Mouse (Mus musculus): ENCODE data around the gene Gm12248.
A peak's percentile ranks its signal among the peaks of the same experiment; 100 is the strongest.

The Gm12248 gene

DNA sequence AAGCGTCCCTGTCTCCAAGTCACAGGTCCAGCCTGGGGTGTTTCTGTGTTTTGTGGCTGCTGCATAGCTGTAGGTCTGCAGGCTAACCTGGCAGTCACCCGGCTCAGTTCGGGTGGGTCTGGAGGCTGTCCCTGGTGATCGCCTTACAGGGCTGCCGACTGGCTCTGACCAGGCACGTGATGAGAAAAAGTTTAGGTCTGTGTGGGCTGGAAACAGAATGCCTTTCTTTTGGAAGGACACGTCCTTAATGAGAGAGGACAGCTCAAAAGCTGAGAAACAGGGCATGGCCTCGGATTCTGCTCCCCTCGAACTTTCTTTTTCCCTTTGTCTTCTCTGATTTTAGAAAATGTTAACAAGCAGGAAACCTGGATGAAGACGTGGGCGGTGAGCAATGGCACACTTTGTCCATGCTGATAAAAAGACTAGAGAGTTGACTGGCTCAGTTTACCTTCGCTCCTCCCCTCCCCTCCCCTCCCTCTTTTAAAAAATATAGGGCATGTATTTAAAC is at the start of gene Gm12248:
Gene Gm12248, minus strand, starts transcription at position 114 of the 508 bp plus-strand sequence.
- DNase-seq (ENCODE audit: low spot score in 2 of 2): no peak

DNA sequence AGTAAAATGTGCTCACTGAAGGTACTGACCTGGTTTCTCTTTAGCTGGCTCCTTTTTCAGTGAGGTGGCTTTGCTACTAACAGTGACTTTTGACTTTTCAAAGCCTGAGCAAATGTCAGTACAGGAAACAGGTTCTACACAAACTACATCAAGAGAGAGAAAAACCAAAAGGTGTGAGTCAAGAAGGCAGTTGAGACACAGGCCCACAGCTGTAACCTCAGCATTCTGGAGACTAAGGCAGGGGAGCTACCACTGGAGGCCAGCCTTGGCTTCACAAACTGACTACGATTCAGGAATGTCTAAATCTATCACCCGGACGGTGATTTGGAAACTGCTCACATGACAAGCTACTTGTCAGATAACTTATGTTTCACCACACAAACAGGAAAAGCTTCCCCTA is 46.5 kb upstream of the Gm12248 start:
- peak; percentile 51 to 53 for DNase-seq (ENCODE audit: low spot score in 2 of 2)

DNA sequence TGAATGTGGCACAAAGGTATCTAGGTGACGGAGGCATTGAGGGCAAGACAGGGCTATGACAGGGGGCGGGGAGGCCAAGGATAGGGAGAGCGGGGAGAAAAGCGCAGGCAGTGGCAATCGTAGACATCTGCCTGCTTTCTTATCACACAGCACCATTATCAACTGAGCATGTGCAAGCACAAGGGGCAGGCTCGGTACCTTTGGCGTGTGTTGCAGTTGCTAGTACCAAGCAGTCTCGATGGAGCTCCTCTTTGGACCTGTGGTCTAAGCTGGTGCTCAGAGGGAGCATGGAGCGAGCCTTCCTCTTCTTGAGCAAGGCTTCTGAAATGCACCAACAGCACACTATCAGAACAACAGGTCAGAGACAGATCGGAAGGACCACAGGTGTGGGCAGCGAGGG is 45.9 kb upstream of the Gm12248 start:
- DNase-seq (ENCODE audit: low spot score in 2 of 2): peak; percentile 37 to 38

DNA sequence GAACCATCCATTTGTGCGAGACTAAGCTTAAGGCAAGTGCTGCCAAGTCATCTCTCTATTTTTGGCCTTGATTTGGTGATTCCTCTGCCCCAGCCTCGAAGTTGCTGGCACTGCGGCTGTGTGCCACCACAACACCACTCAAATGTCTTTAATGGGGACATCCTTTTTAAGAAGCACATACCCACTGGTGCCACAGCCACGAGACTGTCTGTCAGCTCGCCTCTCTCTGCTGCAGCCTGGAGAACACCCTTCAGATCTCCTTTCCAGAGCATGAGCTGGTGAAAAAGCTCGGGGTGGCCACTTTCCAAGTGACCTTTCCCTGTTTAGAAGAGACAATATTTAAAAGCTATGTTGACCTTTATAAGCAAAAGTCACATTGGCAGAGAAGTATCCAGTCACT is 43.7 kb upstream of the Gm12248 start:
- DNase-seq (ENCODE audit: low spot score in 2 of 2): no peak

DNA sequence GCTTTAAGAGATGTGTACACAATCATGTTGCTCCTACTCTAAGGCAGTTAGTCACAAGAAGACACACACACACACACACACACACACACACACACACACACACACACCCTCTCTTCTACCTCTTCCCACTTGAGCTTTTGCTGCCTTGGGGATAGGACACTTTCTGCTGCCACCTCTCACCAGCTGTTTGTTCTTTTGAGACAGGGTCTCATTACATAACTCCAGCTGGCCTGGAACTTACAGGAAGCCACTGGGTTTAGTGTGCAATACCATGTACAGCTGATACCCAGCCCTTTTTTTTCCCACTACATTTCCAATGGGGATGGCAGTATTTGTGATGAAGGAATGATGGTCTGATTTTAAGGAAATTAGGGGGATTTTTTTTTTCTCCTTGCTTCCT is 42.4 kb upstream of the Gm12248 start:
- no peak for DNase-seq (ENCODE audit: low spot score in 2 of 2)

DNA sequence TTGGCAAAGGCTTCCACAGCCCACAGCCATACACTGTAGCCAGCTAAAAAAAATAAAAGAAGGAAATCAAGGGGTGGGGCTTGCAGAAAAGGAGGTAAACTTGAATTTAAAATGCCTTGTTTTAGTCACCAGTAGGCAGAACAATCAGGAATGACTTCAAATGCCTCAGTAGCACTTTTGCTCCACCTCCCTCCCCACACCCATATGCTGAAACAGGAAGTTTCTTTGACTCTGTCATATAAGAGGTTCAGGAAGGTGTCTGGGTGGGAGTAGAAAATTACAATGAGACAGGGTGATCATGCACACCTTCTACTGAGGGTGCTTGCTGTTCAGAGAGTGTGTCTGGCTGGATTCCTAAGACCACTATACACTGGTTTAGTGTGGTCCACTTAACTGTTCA is 41.9 kb upstream of the Gm12248 start:
- peak; percentile 15 to 25 for DNase-seq (ENCODE audit: low spot score in 2 of 2)

DNA sequence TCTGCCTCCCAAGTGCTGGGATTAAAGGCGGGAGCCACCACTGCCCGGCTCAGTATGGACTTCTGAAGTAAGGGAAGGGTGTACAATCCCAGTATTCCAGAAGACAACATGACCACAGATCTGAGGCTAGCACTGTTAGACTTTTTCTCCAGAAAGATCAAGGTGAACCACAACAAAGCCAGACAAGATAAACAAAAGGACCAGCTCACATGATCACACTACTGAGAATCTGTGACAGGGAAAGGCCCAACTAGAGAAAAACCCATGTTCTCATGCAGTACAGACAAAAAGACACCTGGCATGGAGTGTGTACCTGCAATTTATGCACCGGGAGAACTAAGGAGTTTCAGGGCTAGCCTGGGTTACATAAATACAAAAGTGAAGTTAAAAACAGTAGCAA is 39.1 kb upstream of the Gm12248 start:
- DNase-seq (ENCODE audit: low spot score in 2 of 2): no peak

DNA sequence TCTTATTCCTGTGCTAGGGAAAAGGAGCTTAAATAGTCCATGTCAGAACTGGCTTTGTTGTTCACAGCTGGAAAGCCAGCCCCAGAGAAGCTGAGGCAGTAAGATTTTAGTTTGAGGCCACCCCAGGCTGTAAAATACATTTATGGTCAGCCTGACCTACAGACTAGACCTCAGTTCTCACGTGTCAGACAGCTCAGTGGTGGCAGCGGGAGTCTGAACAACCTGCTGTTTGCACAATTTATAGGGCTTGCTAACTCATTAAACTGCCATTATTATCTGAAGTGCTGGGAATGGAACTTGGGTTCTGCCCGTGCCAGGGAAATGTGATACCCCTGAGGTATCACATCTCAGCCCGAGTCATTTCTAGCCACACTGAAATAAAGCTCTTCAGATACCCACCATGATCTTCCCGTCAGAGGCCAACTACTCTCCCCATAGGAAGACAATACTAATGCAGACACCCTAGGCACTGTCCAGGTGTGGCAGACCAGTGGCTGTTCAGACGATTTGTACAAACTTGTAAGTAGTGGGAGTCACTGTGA is 36.4 kb upstream of the Gm12248 start:
- no peak for DNase-seq (ENCODE audit: low spot score in 2 of 2)

DNA sequence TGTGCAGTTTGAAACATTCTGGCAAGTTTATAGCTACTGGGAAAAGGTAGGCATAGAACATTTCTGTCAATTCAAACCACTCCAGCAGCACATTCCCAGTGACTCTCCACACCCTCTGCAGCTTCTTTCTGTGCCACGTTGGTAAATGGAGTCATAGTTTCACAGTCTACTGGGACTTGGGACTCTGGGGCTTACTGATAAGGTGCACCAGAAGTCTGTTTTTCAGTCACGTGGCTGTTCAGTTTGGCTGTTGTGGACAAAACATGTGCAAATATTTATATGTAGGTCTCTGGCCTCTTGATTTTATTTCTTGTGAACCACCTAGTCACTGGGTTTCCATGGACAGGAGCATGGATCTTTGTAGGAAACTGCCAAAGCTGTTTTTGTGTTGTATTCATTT is 34.6 kb upstream of the Gm12248 start:
- DNase-seq (ENCODE audit: low spot score in 2 of 2): no peak

DNA sequence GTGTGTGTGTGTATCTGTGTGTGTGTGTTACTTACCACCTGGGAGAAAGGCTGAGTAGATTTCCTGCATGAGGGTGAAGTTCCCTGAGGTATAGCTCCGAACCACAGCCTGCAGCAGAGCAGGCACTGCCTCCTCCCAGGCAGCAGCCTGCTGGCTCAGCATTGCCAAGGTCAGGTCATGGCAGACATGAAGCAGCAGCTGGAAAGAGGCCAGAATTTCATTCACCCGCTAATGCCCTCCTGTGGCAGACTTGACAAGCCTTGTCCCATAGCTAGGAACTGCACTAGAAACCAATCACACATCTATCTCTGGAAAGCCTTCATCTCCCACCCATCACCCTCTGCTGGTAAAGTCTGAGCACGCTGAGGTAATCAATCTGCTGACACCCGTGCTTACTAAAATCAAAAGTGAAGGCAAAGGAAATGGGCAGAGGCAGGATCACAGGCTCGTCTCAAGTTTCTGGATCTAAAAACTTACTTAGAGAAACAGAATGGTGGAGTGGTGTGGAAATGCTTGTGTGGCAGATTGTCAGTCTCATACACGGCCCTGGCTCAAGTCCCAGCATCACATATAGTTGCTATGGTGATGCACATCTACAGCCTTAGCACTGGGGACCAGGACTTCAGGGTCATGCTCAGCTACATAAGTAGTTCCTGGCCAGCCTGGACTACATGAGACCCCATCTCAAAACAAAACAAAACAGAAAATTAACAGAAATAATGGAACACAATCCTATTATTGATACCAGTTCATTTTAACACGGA is 33.6 kb upstream of the Gm12248 start:
- DNase-seq (ENCODE audit: low spot score in 2 of 2): no peak

DNA sequence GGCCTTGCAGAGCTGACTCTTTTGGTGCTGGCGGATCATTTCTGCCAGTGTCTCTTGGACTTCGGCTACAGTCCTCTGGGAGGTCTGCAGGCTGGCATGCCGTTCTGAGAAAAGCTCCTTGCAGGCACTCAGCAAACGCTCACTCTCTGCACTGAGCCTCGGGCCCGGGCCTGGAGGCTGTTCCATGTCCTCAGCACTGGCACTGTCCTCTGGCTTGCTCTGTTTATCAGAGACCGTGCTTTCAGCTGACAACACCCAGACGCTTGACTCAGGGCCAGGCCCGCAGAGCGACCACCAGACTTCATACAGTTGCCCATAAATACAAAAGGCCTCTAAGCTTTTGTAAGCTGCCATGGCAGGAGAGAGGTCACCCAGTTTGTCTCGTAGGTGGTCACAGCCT is 32.1 kb upstream of the Gm12248 start:
- DNase-seq (ENCODE audit: low spot score in 2 of 2): no peak

DNA sequence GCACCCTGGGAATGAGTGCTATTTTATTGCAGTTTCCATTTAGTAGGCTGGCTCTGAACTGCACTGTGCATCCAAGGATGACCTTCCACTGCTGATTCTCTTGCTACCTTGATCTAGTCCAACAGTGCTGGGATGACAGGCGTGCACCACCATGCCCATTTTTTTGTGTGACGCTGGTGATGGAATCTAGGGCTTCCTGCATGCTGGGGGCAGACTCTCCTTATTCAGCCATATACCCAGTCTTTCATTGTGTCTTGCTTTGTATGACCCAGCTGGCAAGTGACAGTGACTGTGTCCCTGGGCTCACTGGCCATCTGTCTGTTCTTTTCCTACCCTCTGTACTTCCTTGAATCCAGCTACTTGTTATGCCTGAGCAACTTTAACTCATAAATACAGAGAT is 30.8 kb upstream of the Gm12248 start:
- no peak for DNase-seq (ENCODE audit: low spot score in 2 of 2)

DNA sequence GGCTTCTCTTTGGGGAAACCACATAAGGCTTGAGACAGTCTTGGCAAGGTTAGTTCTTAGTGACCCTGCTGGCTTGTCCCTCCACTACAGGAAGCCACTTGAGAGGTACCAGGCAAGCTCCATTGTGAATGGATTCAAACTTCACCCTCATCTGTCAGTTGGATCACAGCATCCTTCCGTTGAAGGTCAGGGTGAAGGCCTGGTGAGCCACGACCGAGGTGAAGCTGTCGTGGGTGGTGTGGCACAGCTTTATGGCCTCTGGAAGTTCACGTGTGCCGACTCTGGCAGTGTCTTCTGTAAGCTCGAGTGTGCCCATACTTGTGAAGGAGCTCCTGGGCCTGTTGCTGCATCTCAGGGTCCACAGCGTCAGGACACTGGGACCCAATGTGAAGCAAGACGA is 28.4 kb upstream of the Gm12248 start:
- DNase-seq (ENCODE audit: low spot score in 2 of 2): no peak

DNA sequence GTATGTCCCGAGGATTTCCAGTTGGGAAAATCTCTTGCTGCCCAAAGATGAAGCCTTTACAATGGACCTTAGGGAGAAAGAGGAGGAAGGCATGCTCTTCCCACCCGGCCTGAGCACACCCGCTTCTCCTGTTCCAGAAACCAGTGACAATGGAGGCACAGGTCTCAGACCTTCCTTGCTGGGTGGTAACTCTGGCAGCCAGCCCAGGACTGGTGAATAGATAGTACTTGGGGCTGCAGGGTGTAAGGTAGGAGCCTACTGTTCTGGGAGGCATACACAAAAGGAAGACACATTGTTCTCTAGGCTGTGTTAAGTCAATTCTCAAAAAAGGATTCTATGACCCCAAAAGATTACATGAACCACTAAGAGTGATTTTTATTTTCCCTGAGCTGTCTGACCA is 27.7 kb upstream of the Gm12248 start:
- no peak for DNase-seq (ENCODE audit: low spot score in 2 of 2)

DNA sequence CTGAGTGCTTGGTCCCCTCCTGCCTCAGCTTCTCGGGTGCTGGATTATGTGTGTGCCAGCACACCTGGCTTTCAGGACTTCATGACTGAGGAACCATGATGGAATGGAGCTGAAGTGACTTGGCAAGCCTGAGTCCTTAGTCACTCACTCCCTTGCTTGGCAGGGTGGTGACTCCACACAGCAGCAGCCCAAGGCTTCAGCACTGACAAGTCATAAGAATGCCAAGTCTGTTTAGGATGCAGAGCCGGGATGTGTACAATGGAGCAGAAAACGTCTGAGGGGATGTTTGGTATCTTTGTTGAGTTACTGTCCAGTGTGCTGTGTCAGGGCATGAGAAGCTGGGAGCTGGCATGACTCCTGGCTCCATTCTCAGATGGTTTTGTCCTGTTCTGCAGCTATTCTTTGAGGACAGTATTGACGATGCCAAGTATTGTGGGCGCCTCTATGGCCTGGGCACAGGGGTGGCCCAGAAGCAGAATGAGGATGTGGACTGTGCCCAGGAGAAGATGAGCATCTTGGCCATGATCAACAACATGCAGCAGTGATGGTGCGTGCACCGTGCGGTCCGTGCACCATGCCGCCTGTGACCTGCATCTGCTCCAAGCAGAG is 24.2 kb upstream of the Gm12248 start:
- no peak for DNase-seq (ENCODE audit: low spot score in 2 of 2)

DNA sequence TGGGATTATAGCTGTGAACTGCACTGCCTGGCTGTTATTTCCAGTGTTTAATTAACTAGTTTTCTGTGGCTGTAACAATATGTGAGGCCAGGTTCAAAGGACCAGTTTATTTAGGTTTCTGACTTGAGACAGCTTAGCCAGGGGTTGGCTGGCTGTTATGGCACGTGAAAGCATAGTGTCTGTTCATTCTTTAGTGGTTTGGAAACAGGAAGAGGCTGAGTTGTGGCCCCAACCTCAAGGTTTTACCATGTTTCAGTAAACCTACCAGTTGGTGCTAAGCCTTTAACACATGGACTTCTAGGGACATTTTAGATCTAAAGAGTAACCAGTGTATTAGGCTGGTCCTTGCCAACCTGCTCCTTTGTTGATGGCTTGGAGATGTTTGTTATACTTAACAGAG is 23.6 kb upstream of the Gm12248 start:
- DNase-seq (ENCODE audit: low spot score in 2 of 2): no peak

DNA sequence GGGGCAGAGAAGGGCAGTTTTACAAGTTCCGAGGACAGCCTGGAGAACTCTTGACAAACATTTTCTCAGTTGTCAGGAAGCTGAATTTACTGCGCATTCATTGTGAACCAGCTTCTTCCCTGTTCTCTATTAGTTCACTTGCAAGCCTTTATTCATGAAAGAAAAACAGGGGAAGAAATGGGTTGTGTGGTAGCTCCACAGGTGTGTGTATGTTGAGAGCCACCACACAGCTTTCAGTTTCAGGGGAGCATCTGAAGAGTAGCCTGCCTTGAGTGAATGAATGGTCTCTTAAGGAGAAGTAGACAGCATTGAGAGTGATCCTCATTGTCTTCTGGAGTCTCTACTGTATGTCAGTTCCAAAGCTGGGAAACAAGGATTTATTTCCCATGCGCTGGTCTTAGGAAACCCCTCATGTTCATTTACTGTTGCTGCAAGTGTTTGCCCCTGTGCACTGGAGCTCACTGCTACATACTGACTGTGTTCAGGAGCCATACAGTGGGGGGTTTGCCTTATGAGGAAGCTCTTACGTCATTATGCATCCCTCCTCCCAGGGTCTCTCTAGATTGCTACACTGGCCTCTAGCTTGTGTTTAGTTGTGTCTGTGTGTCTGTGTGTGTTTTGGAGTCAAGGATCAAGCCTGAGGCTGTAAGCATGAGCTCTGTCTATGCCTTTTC is 14.9 kb upstream of the Gm12248 start:
- no peak for DNase-seq (ENCODE audit: low spot score in 2 of 2)

DNA sequence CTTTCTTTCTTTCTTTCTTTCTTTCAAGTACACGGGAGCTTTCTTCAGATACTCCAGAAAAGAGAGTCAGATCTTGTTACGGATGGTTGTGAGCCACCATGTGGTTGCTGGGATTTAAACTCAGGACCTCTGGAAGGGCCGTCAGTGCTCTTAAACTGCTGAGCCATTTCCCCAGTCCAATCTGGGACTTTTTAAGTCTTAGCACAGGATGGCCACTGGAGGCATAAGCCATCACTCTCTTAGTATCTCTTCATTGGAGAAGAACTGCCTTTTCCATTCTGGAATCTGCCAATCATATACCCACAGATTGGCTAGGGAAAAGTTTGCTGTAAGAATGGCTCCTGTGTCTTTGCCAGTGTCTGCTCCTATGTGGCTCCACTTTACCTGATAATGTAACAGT is 14.1 kb upstream of the Gm12248 start:
- DNase-seq (ENCODE audit: low spot score in 2 of 2): no peak

DNA sequence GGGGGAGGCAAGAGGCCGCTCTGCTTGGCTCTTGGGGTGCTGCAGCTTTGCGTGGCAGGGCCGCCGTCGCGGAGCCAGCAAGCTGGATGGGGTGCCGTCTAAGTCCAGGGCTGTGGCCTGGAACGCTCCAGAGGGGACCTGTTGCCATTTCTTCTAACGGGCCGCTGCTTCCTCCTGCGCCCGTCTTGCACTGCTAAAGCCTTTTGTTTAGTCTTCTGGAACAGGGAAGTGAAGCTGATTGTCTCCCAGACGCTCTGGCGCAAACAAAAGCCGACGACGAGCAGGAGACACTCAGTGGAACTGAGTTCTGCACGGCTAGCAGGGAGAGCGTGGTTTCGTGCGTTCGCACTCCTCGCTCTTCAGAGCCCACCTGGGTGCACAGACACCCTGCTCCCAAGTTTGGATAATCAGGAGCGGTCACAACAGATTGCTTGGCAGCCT is 11.4 kb upstream of the Gm12248 start:
- peak in 1 of 2 experiments; percentile 48 for DNase-seq (ENCODE audit: low spot score in 2 of 2)

DNA sequence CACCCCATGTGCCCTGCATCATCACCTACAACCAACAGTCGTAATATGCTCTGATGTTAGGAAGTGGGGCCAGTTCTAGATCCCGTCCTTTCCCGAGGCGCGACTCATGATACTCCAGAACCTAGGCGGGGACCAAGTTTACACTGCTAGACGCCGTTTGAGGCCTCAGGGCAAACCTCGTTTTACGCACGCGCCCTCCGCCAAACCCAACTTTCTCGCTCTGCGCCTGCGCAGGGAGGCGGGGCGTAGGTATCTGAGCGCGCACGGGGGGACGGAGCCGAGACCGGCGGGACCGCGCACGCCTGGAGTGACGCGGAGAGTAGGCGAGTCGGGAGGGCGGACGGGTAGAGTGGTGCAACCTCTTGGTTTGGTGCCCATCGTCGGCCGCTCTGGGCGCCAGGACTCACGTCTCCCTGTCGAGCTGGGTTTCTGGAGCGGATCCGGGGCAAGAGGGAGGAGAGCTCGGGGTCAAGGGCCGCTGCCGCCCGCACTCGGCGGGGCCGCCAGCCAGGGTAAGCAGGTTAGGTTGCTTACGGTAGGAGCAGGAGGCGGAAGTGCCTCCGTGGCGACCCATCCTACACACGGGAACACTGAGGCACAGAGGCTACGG is 10.9 kb upstream of the Gm12248 start, which contains the start of gene Cnot8:
Gene Cnot8, plus strand, starts transcription at position 457 of the 610 bp plus-strand sequence.
- DNase-seq (ENCODE audit: low spot score in 2 of 2): peak; percentile 99

DNA sequence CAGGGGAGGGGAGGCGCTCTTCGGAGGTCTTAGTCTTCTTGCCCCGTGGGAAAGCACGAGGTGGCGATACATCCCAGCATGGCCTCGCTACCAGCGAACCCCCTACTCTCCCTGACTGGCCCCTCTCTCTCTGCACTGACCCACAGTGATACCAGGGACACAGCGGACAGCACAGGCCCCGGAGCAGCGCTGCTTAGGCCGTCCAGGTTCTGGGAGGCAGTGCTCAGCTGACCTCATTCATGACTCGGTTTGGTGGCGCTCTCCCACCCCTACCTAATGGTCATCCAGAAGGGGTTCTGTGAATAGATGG is 10.4 kb upstream of the Gm12248 start:
- DNase-seq (ENCODE audit: low spot score in 2 of 2): peak; percentile 53 to 70

Measured in thymus, postnatal 10 days (tissue).